Mouse (Mus musculus) heart, embryonic 16.5 days (tissue): Measurements from ENCODE around the gene Sema4c. TPM values are rescaled to one million over a fixed set of nuclear protein-coding genes. Genes with fewer than 3 reads are reported as not detected.

Experiments used
- ATAC-seq: fragments of 200-750 bp; cut with Nextera tagmentation; replicated peaks from 2 replicates; pipeline ENCODE4 v1.8.0; 2017; ENCODE audit warnings: moderate number of reproducible peaks; ENCODE audit not compliant: insufficient read depth, low FRiP score; ENCODE audit errors: extremely low read depth
- H3K27ac ChIP-seq: fragments of 300-500 bp; sonication (generic); 2 replicates; pipeline ENCODE4 v1.5.1; 2014; ENCODE audit warnings: mild to moderate bottlenecking, low read length, control low read depth, moderate library complexity
- H3K27me3 ChIP-seq: fragments of 300-500 bp; sonication (generic); 2 replicates; pipeline ENCODE4 v1.6.1; 2014; ENCODE audit warnings: low read length, mixed read lengths; ENCODE audit not compliant: control insufficient read depth, insufficient read depth
- H3K36me3 ChIP-seq: fragments of 300-500 bp; sonication (generic); 2 replicates; pipeline ENCODE4 v1.6.1; 2014; ENCODE audit not compliant: control insufficient read depth, insufficient read depth
- H3K4me1 ChIP-seq: fragments of 300-500 bp; sonication (generic); 2 replicates; pipeline ENCODE4 v1.6.1; 2014; ENCODE audit warnings: low read length, mixed read lengths; ENCODE audit not compliant: control insufficient read depth, insufficient read depth
- H3K4me2 ChIP-seq: fragments of 300-500 bp; sonication (generic); 2 replicates; pipeline ENCODE4 v1.6.1; 2014; ENCODE audit warnings: low read depth, mild to moderate bottlenecking, control low read depth, low read length
- H3K4me3 ChIP-seq: fragments of 300-500 bp; sonication (generic); 2 replicates; pipeline ENCODE4 v1.5.1; 2014; ENCODE audit warnings: mild to moderate bottlenecking, control low read depth, low read length
- H3K9ac ChIP-seq: fragments of 300-500 bp; sonication (generic); 2 replicates; pipeline ENCODE4 v1.6.1; 2014; ENCODE audit warnings: low read length, control low read depth
- H3K9me3 ChIP-seq: fragments of 300-500 bp; sonication (generic); replicated peaks from 2 replicates; pipeline ENCODE4 v1.6.1; 2016; ENCODE audit warnings: low read length; ENCODE audit not compliant: control insufficient read depth
- WGBS: fragments of 180-500 bp; shearing (Covaris S2); extraction: QIAGEN DNeasy Blood & Tissue Kit; methylation state at CpG from one replicate; pipeline ENCODE4 v1.1.7; 2014; 5-methylcytosine and 5-hydroxymethylcytosine counted together
- polyA plus RNA-seq: library from polyadenylated mRNA; unstranded; fragments of >200 nt; fragmentation: Nextera tagmentation; extraction: Ambion mirVana; gene quantifications from 2 replicates; pipeline ENCODE4 v1.2.1, GENCODE M21; 2015

Gene Sema4c
- polyA plus RNA-seq, 1 experiment from 2014 or later, result 7.8 TPM

GRCm38 (mm10) chr1:36528351-36528750, 29.8 kb downstream of the Sema4c start:
- 26% methylated on average over 1 of the region's 1 CpGs for WGBS
- Histone ChIP-seq H3K9me3 (no peaks in the 10 kb centered on the region), H3K4me3 (no peak overlapping the region), H3K36me3 (peaks cover 26% of the 10 kb centered on the region), H3K9ac (no peak overlapping the region), H3K4me2 (no peak overlapping the region), H3K4me1 (peaks cover 39% of the 10 kb centered on the region), H3K27ac (no peak overlapping the region), H3K27me3 (no peaks in the 10 kb centered on the region)
- ATAC-seq, result no peak

- H3K4me3 ChIP-seq, result no peak overlapping the region
- H3K27me3 ChIP-seq, result no peaks in the 10 kb centered on the region
- no peak overlapping the region for H3K27ac ChIP-seq
- H3K4me1 ChIP-seq, result peaks cover 48% of the 10 kb centered on the region
- H3K9ac ChIP-seq, result no peak overlapping the region
- no peak for ATAC-seq
- no peak overlapping the region for H3K4me2 ChIP-seq
- 82% methylated on average over 10 of the region's 10 CpGs for WGBS
- no peaks in the 10 kb centered on the region for H3K9me3 ChIP-seq
- peaks cover 31% of the 10 kb centered on the region for H3K36me3 ChIP-seq
These were observed 31.2 kb downstream of the Sema4c start for GRCm38 (mm10) chr1:36526903-36527302.

- Histone ChIP-seq H3K27me3 (no peaks in the 10 kb centered on the region), H3K4me3 (no peak overlapping the region), H3K9me3 (no peaks in the 10 kb centered on the region), H3K4me2 (no peak overlapping the region), H3K4me1 (peaks cover 37% of the 10 kb centered on the region), H3K36me3 (peaks cover 39% of the 10 kb centered on the region), H3K27ac (no peak overlapping the region), H3K9ac (no peak overlapping the region)
- no peak for ATAC-seq
- 87% methylated on average over 12 of the region's 12 CpGs for WGBS
These were observed 32.4 kb downstream of the Sema4c start for GRCm38 (mm10) chr1:36525774-36526173.

GRCm38 (mm10) chr1:36524058-36524457, 34.1 kb downstream of the Sema4c start:
- no peak for ATAC-seq
- peak overlapping the region; percentile 90 for H3K27ac ChIP-seq
- no peak overlapping the region for H3K4me2 ChIP-seq
- WGBS, result 73% methylated on average over 5 of the region's 5 CpGs
- no peak overlapping the region for H3K9ac ChIP-seq
- H3K27me3 ChIP-seq, result no peaks in the 10 kb centered on the region
- no peak overlapping the region for H3K4me3 ChIP-seq
- peaks cover 31% of the 10 kb centered on the region for H3K4me1 ChIP-seq
- H3K36me3 ChIP-seq, result peaks cover 53% of the 10 kb centered on the region
- H3K9me3 ChIP-seq, result no peaks in the 10 kb centered on the region

GRCm38 (mm10) chr1:36523332-36524013, 34.7 kb downstream of the Sema4c start:
- Histone ChIP-seq H3K9me3 (no peaks in the 10 kb centered on the region), H3K4me2 (peak overlapping the region; percentile 4; the same call in 1 of the 2 replicates), H3K27ac (peak overlapping the region; percentile 90), H3K4me3 (no peak overlapping the region), H3K27me3 (no peaks in the 10 kb centered on the region), H3K36me3 (peaks cover 53% of the 10 kb centered on the region), H3K9ac (peak overlapping the region; percentile 47; the same call in 1 of the 2 replicates), H3K4me1 (peaks cover 31% of the 10 kb centered on the region)
- ATAC-seq, result peak; percentile 82
- 40% methylated on average over 9 of the region's 9 CpGs for WGBS

GRCm38 (mm10) chr1:36522210-36522609, 35.9 kb downstream of the Sema4c start:
- H3K27me3 ChIP-seq, result no peaks in the 10 kb centered on the region
- no peak overlapping the region for H3K9ac ChIP-seq
- no peak overlapping the region for H3K4me2 ChIP-seq
- H3K4me1 ChIP-seq, result peaks cover 38% of the 10 kb centered on the region
- 94% methylated on average over 7 of the region's 7 CpGs for WGBS
- H3K4me3 ChIP-seq, result no peak overlapping the region
- no peaks in the 10 kb centered on the region for H3K9me3 ChIP-seq
- peaks cover 55% of the 10 kb centered on the region for H3K36me3 ChIP-seq
- H3K27ac ChIP-seq, result peak overlapping the region; percentile 28; the same call in 1 of the 2 replicates
- ATAC-seq, result no peak

- peaks cover 46% of the 10 kb centered on the region for H3K4me1 ChIP-seq
- 79% methylated on average over 11 of the region's 11 CpGs for WGBS
- H3K27me3 ChIP-seq, result no peaks in the 10 kb centered on the region
- ATAC-seq, result no peak
- peaks cover 37% of the 10 kb centered on the region for H3K36me3 ChIP-seq
- H3K9me3 ChIP-seq, result no peaks in the 10 kb centered on the region
- H3K9ac ChIP-seq, result no peak overlapping the region
- no peak overlapping the region for H3K4me2 ChIP-seq
- no peak overlapping the region for H3K4me3 ChIP-seq
- H3K27ac ChIP-seq, result no peak overlapping the region
These were observed 38.5 kb downstream of the Sema4c start for GRCm38 (mm10) chr1:36519626-36520025.

- no peak overlapping the region for H3K4me3 ChIP-seq
- peaks cover 34% of the 10 kb centered on the region for H3K36me3 ChIP-seq
- no peaks in the 10 kb centered on the region for H3K9me3 ChIP-seq
- peaks cover 47% of the 10 kb centered on the region for H3K4me1 ChIP-seq
- H3K27ac ChIP-seq, result no peak overlapping the region
- no peak overlapping the region for H3K4me2 ChIP-seq
- no peaks in the 10 kb centered on the region for H3K27me3 ChIP-seq
- no peak for ATAC-seq
- no peak overlapping the region for H3K9ac ChIP-seq
- WGBS, result 61% methylated on average over 3 of the region's 3 CpGs
These were observed 39.9 kb downstream of the Sema4c start for GRCm38 (mm10) chr1:36518259-36518658.

- WGBS, result 58% methylated on average over 2 of the region's 2 CpGs
- ATAC-seq, result no peak
- Histone ChIP-seq H3K4me3 (peak overlapping the region; percentile 85), H3K4me2 (peak overlapping the region; percentile 97), H3K4me1 (peaks cover 38% of the 10 kb centered on the region), H3K27ac (no peak overlapping the region), H3K9ac (peak overlapping the region; percentile 96), H3K9me3 (no peaks in the 10 kb centered on the region; the same call in 1 of the 2 replicates), H3K36me3 (peaks cover 4% of the 10 kb centered on the region), H3K27me3 (no peaks in the 10 kb centered on the region)
These were observed 44.4 kb downstream of the Sema4c start for GRCm38 (mm10) chr1:36513718-36514117.
